Mouse (Mus musculus): ENCODE measurements around the gene Aggf1. TPM values are rescaled to one million over a fixed set of nuclear protein-coding genes. Genes with fewer than 3 reads are reported as not detected.
"Not testable (repeated sequence)": the region's sequence is repeated elsewhere in the genome, so short reads cannot be mapped to it uniquely, and the experiment has no call there.

Gene Aggf1
- polyA plus RNA-seq (2017; shearing (Covaris generic)): 10 to 100 TPM in 1 of 2 experiments, 1 to 10 TPM in 1; 9.9 to 13.6 TPM

DNA sequence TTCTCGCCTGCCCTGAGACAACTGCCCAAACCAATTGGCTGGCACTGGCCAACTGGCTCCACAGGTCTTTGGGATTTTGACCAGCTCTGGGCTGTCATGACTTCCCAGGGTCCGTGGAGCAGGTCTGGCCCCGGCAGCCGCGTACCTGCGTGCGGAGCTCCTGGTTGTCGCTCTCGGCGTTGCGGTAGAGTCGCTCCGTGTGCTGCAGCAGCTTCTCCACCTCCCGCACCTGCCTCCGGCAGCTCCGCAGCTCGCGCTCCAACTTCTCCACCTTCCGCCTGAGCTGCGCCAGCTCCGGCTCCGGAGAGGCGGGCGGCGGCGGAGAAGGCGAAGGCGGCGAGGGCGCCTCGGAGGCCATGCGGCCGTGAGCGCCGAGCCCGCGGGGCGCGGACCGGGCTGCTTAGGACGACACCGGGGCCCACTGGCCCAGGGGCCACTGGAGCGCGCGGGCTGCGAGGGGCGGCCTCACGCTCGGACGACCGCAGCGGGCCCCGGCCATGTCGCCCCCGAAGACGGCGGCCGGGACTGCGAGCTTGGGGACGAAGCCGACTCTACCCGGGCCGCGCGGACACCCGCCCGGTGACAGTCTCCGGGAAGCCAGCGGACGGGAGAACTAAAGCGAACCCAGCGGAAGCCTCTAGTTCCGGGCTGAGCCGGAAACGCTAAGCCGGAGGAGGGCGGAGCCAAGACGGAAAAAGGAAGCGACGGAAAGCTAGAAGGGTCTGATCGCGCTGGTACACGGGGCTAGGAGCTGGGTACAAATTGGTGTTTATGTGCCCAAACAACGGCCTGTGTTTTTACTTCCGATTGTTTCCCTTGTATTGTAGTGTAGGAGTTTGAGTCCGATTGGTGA, at the start of gene Aggf1:
Gene Aggf1, minus strand, starts transcription at position 652 of the 853 bp plus-strand sequence.
- ATAC-seq: peak; percentile 98

DNA sequence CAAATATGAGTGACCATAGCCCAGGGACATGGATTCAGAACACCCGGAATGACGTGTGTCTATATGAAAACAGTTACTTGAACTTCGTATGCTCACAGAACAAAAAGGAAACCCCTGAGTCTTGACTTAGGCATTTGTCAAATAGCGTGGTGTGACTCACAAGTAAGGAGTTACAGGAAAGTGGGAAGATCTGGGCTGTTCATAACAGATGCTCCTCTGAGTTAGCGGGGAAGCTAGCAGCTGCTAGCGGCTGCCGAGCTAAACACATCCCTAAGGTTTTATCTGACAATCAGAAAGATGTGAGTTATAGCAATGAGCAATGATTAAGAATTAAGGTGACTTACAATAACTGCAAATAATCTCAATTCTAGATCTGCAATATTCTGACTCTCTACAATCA, 49.8 kb upstream of the Aggf1 start:
- ATAC-seq: no peak

GRCm38 (mm10) chr13:95419204-95419749, 44.1 kb upstream of the Aggf1 start:
- no peak for ATAC-seq

DNA sequence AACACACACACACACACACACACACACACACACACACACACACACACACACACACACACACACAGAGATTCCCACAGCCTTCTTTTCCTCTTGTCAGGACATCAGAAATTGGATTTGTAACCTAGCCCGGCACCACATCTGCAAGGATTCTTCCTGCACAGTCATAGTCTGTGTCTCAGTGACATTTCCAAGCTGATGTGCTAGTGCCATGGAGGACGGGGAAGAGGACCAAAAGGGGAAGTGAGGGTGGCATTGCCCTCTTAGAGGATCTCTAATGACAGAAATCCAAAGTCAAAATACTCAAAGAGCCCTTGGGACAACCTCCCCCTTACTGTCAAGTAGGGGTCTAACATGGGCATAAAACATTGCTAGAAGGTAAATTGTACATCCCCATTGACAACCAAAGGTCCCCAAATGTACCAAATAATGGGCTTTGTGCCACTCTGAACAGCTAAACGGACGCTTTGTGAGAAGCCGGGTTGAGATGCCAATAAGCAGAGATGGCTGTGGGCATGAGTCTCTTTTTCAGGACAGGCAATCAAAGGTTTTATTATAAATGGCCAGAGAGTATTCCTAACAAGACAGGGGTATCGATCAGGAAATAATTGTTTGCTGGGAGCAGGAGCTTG, 43.5 kb upstream of the Aggf1 start:
- no peak for ATAC-seq

DNA sequence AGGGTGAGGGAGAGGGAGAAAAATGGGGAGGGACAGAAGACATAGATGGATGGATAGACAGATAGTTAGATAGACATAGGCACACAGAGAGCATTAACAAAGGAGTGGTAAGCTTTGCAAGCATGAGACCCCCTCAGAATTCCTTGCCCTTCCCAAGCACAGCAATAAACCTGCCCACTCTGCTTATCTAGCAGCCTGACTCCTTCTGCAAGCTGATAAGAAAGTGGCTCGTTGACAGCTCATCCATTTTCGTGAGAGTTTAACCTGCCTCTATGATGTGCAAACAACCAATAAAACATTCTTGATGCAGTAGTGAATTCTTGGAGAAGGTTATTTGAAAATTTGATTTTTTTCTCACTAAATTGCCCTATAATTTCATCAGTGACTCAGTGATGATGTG, 37.1 kb upstream of the Aggf1 start:
- ATAC-seq: no peak

GRCm38 (mm10) chr13:95393242-95393641, 18.1 kb upstream of the Aggf1 start:
- no peak for ATAC-seq

DNA sequence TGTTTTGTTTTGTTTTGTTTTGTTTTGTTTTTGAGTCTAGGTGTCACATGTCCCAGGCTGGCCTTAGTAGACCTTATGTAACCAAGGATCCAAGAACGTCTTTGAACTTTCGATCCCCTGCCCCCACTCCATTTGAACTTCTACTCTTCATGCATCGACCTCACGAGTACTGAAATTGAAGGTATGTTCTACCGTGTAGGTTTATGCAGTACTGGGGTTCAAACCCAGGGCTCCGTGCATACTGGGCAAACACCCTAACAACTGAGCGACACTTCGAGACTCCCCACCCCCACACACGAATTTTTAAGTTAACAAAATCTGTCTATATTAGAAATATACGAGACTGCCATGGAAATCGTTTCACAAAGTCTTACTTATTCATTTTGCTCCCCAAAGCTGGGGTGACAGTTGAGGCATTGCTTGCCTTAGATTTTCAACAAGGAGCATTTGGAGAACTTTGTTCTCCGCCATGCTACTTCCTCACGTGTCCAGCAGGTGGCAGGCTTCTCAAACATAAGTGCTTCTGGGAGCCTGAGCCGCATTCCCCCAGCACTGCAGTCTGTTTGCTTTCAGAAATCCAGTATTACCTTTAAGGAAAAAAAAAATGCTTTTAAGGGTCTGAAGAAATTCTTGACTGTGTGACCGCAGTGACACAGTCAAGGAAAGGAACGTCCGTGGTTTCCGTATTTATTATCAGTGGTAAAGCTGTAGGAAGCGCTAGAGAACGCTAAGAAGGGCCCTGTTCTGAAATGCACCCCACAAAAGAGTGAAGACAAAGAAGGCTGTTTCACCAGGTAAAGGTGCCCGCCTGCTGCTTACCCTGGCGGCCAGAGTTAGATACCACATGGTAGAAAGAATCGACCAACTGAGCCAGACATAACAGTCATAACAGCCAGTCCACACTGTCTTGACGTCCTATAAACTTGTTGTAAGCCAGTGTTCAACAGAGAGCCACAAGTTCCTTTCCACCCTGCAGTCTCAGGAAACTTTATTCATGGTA, 15.0 kb upstream of the Aggf1 start:
- ATAC-seq: peak; percentile 90

GRCm38 (mm10) chr13:95388226-95388625, 13.1 kb upstream of the Aggf1 start:
- no peak for ATAC-seq

DNA sequence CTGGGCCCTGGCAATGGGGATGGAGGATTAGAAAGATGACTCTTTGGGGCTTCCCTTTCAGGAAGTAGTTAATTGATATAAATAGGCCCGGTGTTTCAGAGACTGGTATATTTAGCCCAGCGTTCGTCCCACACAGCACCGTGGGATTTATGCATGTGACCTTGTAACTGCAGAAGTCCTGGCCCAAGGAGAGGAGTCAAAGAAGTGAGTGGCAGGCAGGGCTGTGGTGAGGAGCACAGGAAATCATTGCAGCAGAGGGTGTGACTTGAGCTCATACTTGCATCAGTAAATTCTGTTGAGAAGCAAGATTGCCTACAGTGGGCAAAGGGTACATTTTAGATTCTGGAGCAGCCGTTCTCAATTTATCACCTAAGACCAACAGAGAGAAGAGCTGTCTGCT, 7.3 kb upstream of the Aggf1 start:
- ATAC-seq: no peak

- ATAC-seq: no peak
Measured at GRCm38 (mm10) chr13:95378696-95379095, 3.5 kb upstream of the Aggf1 start.

DNA sequence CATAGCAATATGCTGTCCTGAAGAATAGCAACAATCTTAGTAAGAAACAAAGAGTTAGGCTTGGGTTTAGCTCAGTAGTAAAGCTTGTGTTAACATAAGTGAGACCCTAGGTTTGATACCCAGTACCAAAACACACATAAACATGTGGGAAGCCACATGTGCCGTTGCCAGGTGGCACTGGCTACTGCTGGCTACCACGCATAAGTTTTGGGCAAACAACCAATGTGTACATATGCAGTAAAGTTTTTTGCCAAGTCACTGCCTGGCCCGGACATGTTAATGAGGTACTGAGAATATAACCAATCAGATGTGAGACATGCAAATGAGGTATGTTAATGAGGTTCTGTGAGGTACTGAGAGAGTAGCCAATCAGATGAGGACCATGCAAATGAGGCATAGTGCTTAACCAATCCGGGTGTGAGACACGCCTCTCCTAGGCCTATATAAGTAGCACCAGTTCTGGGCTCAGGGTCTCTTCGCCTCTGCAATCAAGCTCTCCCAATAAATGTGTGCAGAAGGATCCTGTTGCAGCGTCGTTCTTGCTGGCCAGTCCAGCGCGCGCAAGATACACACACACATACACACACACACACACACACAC, 1.6 kb upstream of the Aggf1 start:
- not testable (repeated sequence) for ATAC-seq

DNA sequence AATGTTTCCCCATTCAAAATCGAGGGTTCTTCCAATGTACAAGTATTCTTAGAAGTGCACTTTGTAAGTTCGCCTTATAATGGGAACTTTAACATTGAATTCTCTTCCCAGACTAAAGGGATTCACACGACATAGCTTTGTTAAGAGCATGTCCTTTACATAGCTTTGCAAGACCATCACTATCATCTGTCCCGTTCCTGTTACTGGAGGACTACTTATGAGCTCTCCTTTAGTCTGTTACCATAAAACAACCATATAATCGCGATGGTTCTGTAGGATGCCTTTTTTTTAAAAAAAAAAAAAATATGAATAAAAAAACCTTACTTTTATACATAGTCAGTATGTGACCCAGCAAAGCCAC, 382 bp upstream of the Aggf1 start:
- ATAC-seq: peak; percentile 5

DNA sequence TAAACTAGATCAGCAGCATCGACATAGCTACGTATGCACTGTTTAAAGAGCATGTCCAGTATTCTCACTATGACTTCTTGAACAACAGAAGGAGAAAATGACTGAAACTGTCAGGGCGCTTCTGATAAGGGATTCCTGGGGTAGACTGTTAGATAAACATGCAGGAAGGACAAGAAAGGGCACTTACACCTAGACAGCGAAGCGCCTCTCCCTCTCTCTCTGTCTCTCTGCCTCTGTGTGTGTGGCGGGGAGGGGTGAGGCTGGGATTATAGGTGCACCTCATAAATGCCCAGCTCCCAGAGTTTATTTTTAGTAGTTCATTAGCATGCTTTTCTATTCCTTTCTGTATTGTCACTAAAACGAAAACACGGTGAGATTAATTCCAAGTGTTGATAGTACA, 8.8 kb downstream of the Aggf1 start:
- no peak for ATAC-seq

DNA sequence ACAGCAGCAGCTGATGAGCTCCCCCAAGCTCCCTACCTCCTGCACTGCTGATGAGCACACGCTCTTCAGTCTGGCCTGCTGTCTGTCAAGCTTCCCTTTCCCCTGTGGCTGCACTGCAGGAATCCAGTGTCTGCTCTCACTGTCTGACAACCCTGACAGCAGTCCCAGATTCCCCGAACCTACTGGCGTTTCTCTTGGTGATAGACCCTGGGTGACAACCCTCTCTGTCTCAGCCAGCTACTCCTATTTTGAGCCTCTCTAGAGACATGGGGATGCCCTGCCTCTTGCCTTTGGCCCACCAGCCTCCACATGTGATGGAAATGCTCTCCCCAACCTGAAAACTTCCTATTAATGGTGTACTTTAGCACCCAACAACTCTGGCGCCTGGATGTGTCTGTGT, 11.7 kb downstream of the Aggf1 start:
- ATAC-seq: no peak

DNA sequence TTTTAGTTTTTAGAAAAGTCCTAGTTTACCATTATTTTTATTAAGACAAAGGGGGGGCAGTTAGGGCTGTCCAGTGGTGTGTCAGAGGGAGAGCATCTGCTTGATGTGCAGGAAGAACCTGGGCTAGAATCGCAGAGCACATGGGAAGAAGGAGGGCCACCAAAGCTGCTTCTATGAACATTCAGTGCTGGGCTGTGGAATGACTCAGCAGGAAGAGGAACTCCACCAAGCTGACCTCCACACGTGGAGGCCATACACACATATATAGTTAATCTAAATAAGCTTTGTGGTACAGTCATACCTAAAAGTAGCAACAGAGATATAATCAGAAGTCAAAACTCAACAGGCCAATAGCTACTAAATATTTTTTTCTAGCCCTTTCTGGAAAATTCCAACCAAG, 16.9 kb downstream of the Aggf1 start:
- no peak for ATAC-seq

GRCm38 (mm10) chr13:95348476-95348875, 26.7 kb downstream of the Aggf1 start:
- no peak for ATAC-seq

DNA sequence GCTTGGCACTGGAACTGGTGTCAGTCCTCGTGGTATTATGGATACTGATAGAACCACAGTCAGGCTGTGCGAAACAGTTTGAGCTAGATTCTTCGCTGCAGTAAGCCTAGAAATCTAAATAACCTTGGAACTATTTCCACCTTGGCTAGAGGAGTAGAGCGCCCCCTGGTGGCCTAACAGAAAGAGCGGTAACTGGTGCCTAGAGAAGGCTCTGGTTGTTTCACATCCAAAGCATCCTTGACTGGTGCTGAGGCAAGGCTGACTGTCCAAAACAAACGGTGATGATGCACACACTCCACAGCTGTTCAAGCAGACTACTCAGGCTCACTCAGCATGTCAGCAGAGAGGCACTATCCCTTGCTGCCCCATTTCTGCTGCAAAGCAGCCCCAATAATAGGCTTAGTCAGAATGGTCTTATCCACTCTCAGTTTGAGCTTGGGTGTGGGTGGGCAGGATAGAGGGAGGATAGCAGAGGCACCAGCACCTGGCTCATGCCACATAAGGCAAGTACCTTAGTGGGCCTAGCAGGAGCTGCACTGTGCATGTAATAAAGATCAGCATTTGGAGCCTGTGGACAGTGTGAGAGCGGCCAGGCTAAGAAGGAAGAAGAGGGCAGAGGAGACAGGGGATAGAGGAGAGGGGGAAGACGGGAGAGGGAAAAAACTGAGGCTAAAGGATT, 28.0 kb downstream of the Aggf1 start:
- ATAC-seq: peak; percentile 69

DNA sequence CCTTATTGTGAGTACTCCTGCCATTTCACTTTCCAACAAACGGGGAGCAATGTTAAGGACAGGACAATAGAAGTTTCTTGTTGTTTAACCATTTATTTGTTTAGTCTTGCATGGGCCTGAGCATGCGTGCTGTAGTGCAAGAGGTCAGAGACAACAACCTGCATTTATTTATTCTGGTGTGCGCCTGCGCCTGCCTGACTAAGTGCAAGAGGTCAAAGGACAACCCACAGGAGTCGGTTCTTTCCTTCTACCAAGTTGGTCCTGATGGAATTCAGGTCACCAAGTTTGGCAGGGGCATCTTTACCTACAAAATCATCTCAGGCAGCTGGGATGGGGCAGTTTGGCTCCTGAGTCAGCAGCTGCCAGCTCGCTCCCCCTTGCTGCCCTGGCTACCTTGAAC, 29.3 kb downstream of the Aggf1 start:
- no peak for ATAC-seq

DNA sequence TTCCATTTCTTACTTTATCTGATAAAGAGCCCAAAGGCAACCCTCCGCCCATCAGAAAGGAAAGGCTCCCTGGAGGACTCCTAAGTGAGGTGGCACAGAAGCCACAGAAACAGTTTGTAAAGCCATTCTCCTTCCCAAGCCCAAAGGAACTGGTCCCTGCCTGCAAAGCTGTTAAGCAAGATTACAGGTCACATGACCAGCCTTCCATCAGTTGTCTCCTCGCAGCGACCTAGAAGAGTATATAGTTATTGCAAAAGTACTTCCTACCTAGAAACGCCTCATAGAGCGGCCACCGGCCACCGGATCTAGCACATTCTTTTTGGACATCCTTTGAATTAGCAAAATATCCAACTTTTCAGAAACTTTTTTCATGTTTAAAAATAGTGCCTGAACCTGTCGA, 31.7 kb downstream of the Aggf1 start:
- no peak for ATAC-seq

DNA sequence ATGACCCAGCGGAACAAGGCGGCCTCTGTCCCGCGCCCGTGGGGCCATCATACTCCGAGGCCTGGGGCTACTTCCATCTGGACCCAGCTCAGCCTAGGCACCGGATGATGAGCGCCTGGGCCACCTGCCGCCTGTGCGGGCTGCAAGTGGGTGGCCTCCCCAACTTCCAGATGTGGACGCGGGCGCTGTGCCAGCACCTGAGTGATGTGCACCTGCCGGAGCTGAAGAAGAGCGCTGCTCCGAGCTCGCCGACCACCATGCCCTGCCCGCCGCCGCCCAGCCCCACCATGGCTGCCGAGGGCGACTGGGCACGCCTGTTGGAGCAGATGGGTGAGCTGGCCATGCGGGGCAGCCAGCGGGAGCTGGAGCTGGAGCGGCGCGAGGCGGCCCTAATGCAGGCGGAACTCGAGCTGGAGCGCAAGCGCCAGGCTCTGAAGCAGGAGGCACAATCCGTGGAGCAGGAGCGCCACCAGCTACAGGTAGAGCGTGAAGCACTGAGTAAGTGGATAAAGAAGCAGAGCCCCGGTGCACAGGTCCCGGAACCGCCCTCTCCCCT, 39.0 kb downstream of the Aggf1 start:
- no peak for ATAC-seq

Data from CD4-positive, CD25-positive, alpha-beta regulatory T cell, adult 4 months (primary cell).